Mouse (Mus musculus) neural tube, embryonic 13.5 days (tissue): ENCODE results near the gene Gm42906. TPM values are rescaled to one million over a fixed set of nuclear protein-coding genes. Genes with fewer than 3 reads are reported as not detected.

Source experiments
- ATAC-seq: fragments of 200-750 bp; cut with Nextera tagmentation; 2 replicates; pipeline ENCODE4 v1.8.0; 2017; ENCODE audit warnings: low read depth, mild to moderate bottlenecking, moderate TSS enrichment, moderate library complexity
- H3K27ac ChIP-seq: fragments of 300-500 bp; sonication (generic); replicated peaks from 2 replicates; pipeline ENCODE4 v1.5.1; 2015; ENCODE audit warnings: moderate library complexity, mild to moderate bottlenecking, inconsistent platforms
- H3K27me3 ChIP-seq: fragments of 300-500 bp; sonication (generic); 2 replicates; pipeline ENCODE4 v1.6.1; 2015; ENCODE audit warnings: mild to moderate bottlenecking, inconsistent platforms
- H3K36me3 ChIP-seq: fragments of 300-500 bp; sonication (generic); 2 replicates; pipeline ENCODE4 v1.6.1; 2015; ENCODE audit warnings: mild to moderate bottlenecking, inconsistent platforms
- H3K4me1 ChIP-seq: fragments of 300-500 bp; sonication (generic); replicated peaks from 2 replicates; pipeline ENCODE4 v1.6.1; 2015; ENCODE audit warnings: inconsistent platforms
- H3K4me2 ChIP-seq: fragments of 300-500 bp; sonication (generic); 2 replicates; pipeline ENCODE4 v1.6.1; 2015; ENCODE audit warnings: inconsistent platforms, mild to moderate bottlenecking, moderate library complexity
- H3K4me3 ChIP-seq: fragments of 300-500 bp; sonication (generic); 2 replicates; pipeline ENCODE4 v1.5.1; 2015; ENCODE audit warnings: mild to moderate bottlenecking, inconsistent platforms
- H3K9ac ChIP-seq: fragments of 300-500 bp; sonication (generic); 2 replicates; pipeline ENCODE4 v1.6.1; 2015; ENCODE audit warnings: moderate library complexity, mild to moderate bottlenecking, inconsistent platforms
- H3K9me3 ChIP-seq: fragments of 300-500 bp; sonication (generic); 2 replicates; pipeline ENCODE4 v1.6.1; 2016; ENCODE audit warnings: inconsistent platforms
- WGBS: fragments of 180-500 bp; shearing (Covaris S2); methylation state at CpG from one replicate; pipeline ENCODE4 v1.1.7; 2015; 5-methylcytosine and 5-hydroxymethylcytosine counted together
- polyA plus RNA-seq: library from polyadenylated mRNA; unstranded; fragments of >200 nt; fragmentation: Nextera tagmentation; extraction: Ambion mirVana; gene quantifications from 2 replicates; pipeline ENCODE4 v1.2.1, GENCODE M21; 2015

Gene Gm42906
- polyA plus RNA-seq, 1 experiment from 2014 or later = not detected

DNA sequence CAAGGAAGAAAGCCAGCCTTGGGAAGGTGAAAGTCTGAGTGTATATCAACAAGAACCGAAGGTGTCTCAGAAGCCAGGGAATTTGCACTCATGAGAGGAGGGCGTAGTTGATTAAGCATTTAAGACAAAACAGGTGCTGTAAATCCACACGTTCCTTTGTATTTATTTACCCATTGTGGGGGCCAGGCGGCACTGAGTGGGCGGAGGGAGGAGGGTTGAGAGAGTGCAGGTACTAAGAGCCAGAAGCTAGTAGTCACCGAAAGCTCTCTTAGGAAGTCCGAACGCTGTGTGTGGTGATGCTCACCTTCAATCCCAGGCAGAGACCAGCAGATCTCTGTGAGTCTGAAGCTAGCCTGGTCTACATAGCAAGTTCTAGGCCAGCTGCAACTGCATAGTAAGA lies 342.2 kb downstream of the Gm42906 start:
- H3K36me3 ChIP-seq = no peaks in the 10 kb centered on the region
- no peak overlapping the region for H3K4me2 ChIP-seq
- WGBS = 77% methylated on average over 8 of the region's 8 CpGs
- no peak overlapping the region for H3K9ac ChIP-seq
- H3K9me3 ChIP-seq = no peaks in the 10 kb centered on the region
- no peak overlapping the region for H3K4me3 ChIP-seq
- no peak for ATAC-seq
- no peak overlapping the region for H3K27ac ChIP-seq
- no peaks in the 10 kb centered on the region for H3K27me3 ChIP-seq
- peaks cover 16% of the 10 kb centered on the region; the same call in 1 of the 2 replicates for H3K4me1 ChIP-seq

- Histone ChIP-seq H3K9ac (no peak overlapping the region), H3K27ac (no peak overlapping the region), H3K27me3 (no peaks in the 10 kb centered on the region), H3K9me3 (no peaks in the 10 kb centered on the region), H3K4me2 (no peak overlapping the region), H3K4me3 (no peak overlapping the region), H3K36me3 (no peaks in the 10 kb centered on the region), H3K4me1 (no peaks in the 10 kb centered on the region)
- no peak for ATAC-seq
- 84% methylated on average over 4 of the region's 4 CpGs for WGBS
Observed at GRCm38 (mm10) chr5:151080276-151080675, 347.7 kb downstream of the Gm42906 start.

GRCm38 (mm10) chr5:151077953-151078352 lies 350.0 kb downstream of the Gm42906 start:
- Histone ChIP-seq H3K27me3 (no peaks in the 10 kb centered on the region), H3K36me3 (no peaks in the 10 kb centered on the region), H3K4me2 (no peak overlapping the region), H3K9ac (no peak overlapping the region), H3K27ac (no peak overlapping the region), H3K4me1 (no peaks in the 10 kb centered on the region), H3K4me3 (no peak overlapping the region), H3K9me3 (no peaks in the 10 kb centered on the region)
- ATAC-seq = no peak
- WGBS = 99% methylated on average over 2 of the region's 2 CpGs

- Histone ChIP-seq H3K27me3 (no peaks in the 10 kb centered on the region), H3K9ac (no peak overlapping the region)
- ATAC-seq = no peak
Observed at GRCm38 (mm10) chr5:151076917-151077316, 351.0 kb downstream of the Gm42906 start.

DNA sequence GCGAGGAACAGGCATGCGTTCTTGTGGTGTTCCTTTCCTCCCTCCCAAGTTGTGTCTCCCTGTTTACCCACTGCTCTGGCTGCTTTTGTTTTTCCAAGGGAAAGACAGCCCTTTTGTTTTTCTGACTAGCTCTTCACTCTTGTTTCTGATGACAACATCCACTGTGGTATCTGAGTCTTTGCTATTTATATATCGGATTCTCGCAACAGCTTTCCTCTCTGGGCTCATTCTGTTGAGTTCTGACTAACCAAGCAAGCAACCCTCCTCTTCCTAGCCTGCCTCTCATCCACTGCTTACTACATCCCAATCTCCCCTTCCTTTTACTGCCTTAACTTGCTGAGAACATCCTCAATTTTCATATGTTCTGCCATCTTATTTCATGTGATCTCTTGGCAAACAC lies 353.7 kb downstream of the Gm42906 start:
- 87% methylated on average over 4 of the region's 4 CpGs for WGBS
- H3K27ac ChIP-seq = no peak overlapping the region
- H3K36me3 ChIP-seq = no peaks in the 10 kb centered on the region
- H3K4me1 ChIP-seq = no peaks in the 10 kb centered on the region
- H3K4me3 ChIP-seq = no peak overlapping the region
- no peak overlapping the region for H3K9ac ChIP-seq
- no peaks in the 10 kb centered on the region for H3K9me3 ChIP-seq
- no peak overlapping the region for H3K4me2 ChIP-seq
- ATAC-seq = no peak
- no peaks in the 10 kb centered on the region for H3K27me3 ChIP-seq

More at GRCm38 (mm10) chr5:151076917-151077316, 351.0 kb downstream of the Gm42906 start:
- Histone ChIP-seq H3K4me2 (no peak overlapping the region), H3K36me3 (no peaks in the 10 kb centered on the region), H3K4me3 (no peak overlapping the region), H3K4me1 (no peaks in the 10 kb centered on the region), H3K9me3 (no peaks in the 10 kb centered on the region), H3K27ac (no peak overlapping the region)
- 76% methylated on average over 3 of the region's 3 CpGs for WGBS

DNA sequence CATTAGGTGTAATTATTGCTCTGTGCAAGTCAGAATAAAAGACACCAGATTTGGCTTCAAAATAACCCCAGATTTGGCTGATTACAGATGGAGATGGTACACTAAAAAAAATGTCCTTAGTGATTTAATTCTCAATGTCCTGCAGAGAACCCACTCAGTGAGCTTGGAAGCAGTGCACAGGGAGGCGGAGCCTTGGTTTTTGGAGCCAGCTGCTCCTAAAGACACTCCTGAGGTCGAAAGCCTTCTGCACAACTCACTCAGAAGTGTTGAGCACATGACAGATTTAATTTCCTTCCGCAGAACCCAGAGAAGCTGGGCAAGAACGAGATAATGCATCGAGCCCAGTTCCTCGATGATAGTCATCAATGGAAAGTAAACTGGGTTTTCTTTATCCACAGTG lies 356.5 kb downstream of the Gm42906 start:
- Histone ChIP-seq H3K4me1 (no peaks in the 10 kb centered on the region), H3K9me3 (no peaks in the 10 kb centered on the region), H3K27me3 (no peaks in the 10 kb centered on the region), H3K4me3 (no peak overlapping the region), H3K27ac (no peak overlapping the region), H3K9ac (no peak overlapping the region), H3K4me2 (no peak overlapping the region), H3K36me3 (no peaks in the 10 kb centered on the region)
- WGBS = 76% methylated on average over 6 of the region's 6 CpGs
- ATAC-seq = no peak

- no peak overlapping the region for H3K9ac ChIP-seq
- ATAC-seq = no peak
- WGBS = 72% methylated on average over 6 of the region's 6 CpGs
Observed at GRCm38 (mm10) chr5:151070896-151071295, 357.1 kb downstream of the Gm42906 start.

DNA sequence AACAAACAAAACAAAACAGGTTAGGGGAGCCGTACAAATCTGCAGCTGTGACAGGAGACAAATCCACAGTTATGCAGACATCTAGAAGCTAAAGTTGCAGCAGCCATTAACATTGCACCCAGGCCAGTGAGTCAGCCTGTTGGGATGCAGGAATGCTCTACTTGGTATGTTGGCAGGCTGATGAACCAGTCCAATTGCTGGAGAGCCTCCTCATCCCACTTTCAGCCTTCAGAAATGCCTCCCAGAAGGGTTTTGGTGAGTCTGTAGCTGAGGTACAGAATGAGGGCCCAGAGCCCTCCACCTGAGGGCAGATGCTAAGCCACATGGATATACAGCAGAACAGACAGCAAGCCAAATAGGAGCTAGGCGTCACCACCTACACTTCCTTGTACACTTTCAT lies 358.4 kb downstream of the Gm42906 start:
- no peaks in the 10 kb centered on the region for H3K36me3 ChIP-seq
- 86% methylated on average over 2 of the region's 2 CpGs for WGBS
- H3K27ac ChIP-seq = no peak overlapping the region
- no peak overlapping the region for H3K9ac ChIP-seq
- H3K4me2 ChIP-seq = no peak overlapping the region
- H3K27me3 ChIP-seq = no peaks in the 10 kb centered on the region
- H3K4me1 ChIP-seq = no peaks in the 10 kb centered on the region
- no peak for ATAC-seq
- no peak overlapping the region for H3K4me3 ChIP-seq
- no peaks in the 10 kb centered on the region for H3K9me3 ChIP-seq

More at GRCm38 (mm10) chr5:151070896-151071295, 357.1 kb downstream of the Gm42906 start:
- Histone ChIP-seq H3K27me3 (no peaks in the 10 kb centered on the region), H3K9me3 (no peaks in the 10 kb centered on the region), H3K4me3 (no peak overlapping the region), H3K27ac (no peak overlapping the region), H3K36me3 (no peaks in the 10 kb centered on the region), H3K4me2 (no peak overlapping the region), H3K4me1 (no peaks in the 10 kb centered on the region)

GRCm38 (mm10) chr5:151066016-151066415 lies 361.9 kb downstream of the Gm42906 start:
- Histone ChIP-seq H3K4me1 (no peaks in the 10 kb centered on the region), H3K9ac (no peak overlapping the region), H3K4me2 (no peak overlapping the region), H3K4me3 (no peak overlapping the region), H3K27ac (no peak overlapping the region), H3K27me3 (no peaks in the 10 kb centered on the region), H3K9me3 (no peaks in the 10 kb centered on the region), H3K36me3 (peaks cover 14% of the 10 kb centered on the region)
- ATAC-seq = no peak
- 84% methylated on average over 5 of the region's 5 CpGs for WGBS

DNA sequence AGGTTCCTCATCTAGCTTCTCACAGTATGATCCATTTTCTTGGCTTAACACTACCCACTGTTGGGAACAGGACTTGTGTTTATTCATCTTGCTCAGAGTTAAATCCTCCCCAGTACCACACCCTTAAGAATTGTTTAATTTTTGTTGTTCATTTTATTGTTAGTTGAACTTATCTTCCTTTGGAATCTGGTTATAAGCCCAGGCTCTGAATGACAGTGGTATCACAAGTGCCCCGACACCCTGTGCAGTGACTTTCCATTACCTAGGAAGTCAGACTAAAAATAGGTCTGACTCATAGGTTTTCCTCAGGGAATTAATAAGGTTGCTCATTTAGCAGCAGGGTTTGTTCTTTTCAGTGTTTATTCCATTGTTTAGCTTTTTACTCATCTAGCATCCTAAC lies 362.7 kb downstream of the Gm42906 start:
- Histone ChIP-seq H3K4me2 (no peak overlapping the region), H3K9me3 (no peaks in the 10 kb centered on the region), H3K4me1 (peaks cover 7% of the 10 kb centered on the region), H3K4me3 (no peak overlapping the region), H3K27ac (no peak overlapping the region), H3K36me3 (peaks cover 14% of the 10 kb centered on the region), H3K27me3 (no peaks in the 10 kb centered on the region), H3K9ac (no peak overlapping the region)
- ATAC-seq = no peak
- 96% methylated on average over 1 of the region's 1 CpGs for WGBS

DNA sequence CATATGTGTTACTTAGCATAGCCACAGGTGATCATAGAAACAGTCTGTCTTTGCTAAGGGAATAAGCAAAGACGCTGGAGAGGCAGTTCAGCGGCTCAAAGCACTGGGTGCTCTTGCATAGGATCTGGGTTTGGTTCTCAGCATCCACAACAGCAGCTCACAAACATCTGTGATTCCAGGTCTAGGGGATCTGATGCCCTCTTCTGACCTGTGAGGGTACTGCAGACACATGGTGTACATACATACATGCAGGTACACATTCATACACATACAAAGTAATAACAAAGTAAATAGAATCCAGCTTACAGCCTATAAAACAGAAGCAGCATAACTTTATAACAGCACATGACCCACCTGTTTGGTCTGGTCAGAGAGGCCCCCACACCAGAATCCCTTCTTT lies 366.0 kb downstream of the Gm42906 start:
- no peak overlapping the region for H3K9ac ChIP-seq
- no peak overlapping the region for H3K4me3 ChIP-seq
- H3K27me3 ChIP-seq = no peaks in the 10 kb centered on the region
- H3K36me3 ChIP-seq = peaks cover 14% of the 10 kb centered on the region
- no peak overlapping the region for H3K4me2 ChIP-seq
- no peak overlapping the region for H3K27ac ChIP-seq
- no peaks in the 10 kb centered on the region for H3K9me3 ChIP-seq
- WGBS = 97% methylated on average over 2 of the region's 2 CpGs
- peaks cover 13% of the 10 kb centered on the region for H3K4me1 ChIP-seq
- no peak for ATAC-seq

GRCm38 (mm10) chr5:151060476-151060875 lies 367.5 kb downstream of the Gm42906 start:
- peak; percentile 52; the same call in 1 of the 2 replicates for ATAC-seq
- Histone ChIP-seq H3K27ac (peak overlapping the region; percentile 68), H3K4me2 (peak overlapping the region; percentile 27), H3K9ac (peak overlapping the region; percentile 32; the same call in 1 of the 2 replicates), H3K27me3 (no peaks in the 10 kb centered on the region), H3K9me3 (no peaks in the 10 kb centered on the region), H3K36me3 (peaks cover 14% of the 10 kb centered on the region), H3K4me3 (no peak overlapping the region), H3K4me1 (peaks cover 27% of the 10 kb centered on the region)
- WGBS = 55% methylated on average over 12 of the region's 12 CpGs

- no peak overlapping the region for H3K4me3 ChIP-seq
- H3K36me3 ChIP-seq = peaks cover 14% of the 10 kb centered on the region
- H3K9ac ChIP-seq = no peak overlapping the region
- WGBS = 87% methylated on average over 5 of the region's 5 CpGs
- no peaks in the 10 kb centered on the region for H3K27me3 ChIP-seq
- no peak overlapping the region for H3K27ac ChIP-seq
- no peak for ATAC-seq
- no peaks in the 10 kb centered on the region for H3K9me3 ChIP-seq
- no peak overlapping the region for H3K4me2 ChIP-seq
- peaks cover 34% of the 10 kb centered on the region for H3K4me1 ChIP-seq
Observed at GRCm38 (mm10) chr5:151059772-151060171, 368.2 kb downstream of the Gm42906 start.
